Mouse (Mus musculus): ENCODE results near the gene 1300017J02Rik.

DNA sequence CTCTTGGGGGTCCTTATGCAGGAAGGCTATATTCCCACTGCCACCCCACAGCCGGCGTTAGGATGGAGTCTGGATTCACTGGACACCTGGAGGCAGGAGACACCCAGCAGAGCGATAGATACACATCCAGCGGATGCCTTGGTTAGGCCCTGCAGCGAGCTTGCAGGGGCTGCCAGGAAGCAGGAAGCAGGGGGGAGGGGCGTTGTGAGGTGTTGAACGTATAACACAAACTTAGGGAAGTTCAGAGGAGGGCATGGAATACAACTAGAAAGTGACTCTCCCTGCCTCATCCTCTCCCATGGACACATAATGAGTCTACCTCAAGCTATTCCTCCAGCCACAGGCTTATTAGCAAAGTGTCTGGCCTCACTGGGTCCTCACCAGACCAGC, 71.9 kb downstream of the 1300017J02Rik start:
- TF ChIP-seq CTCF (IDR thresholded peaks at IDR 0.05; ENCODE audit: borderline replicate concordance, control insufficient read depth, extremely low read depth, insufficient read depth, low read length, poor library complexity) = no peak
- TF ChIP-seq POLR2A (IDR thresholded peaks at IDR 0.05; ENCODE audit: control insufficient read depth, extremely low read depth, insufficient read depth, low read length, poor library complexity) = no peak
